Mouse (Mus musculus) kidney, embryonic 16.5 days (tissue): ENCODE results near the gene Nt5c3b. TPM values are rescaled to one million over a fixed set of nuclear protein-coding genes. Genes with fewer than 3 reads are reported as not detected.

Experiments used
- ATAC-seq: fragments of 200-750 bp; cut with Nextera tagmentation; 2 replicates; pipeline ENCODE4 v1.8.0; 2017; ENCODE audit warnings: moderate TSS enrichment; ENCODE audit not compliant: low FRiP score, low TSS enrichment
- H3K27ac ChIP-seq: fragments of 300-500 bp; sonication (generic); 2 replicates; pipeline ENCODE4 v1.5.1; 2014; ENCODE audit warnings: low read length
- H3K27me3 ChIP-seq: fragments of 300-500 bp; sonication (generic); 2 replicates; pipeline ENCODE4 v1.6.1; 2014; ENCODE audit warnings: low read length, control low read depth, mixed read lengths; ENCODE audit not compliant: insufficient read depth
- H3K36me3 ChIP-seq: fragments of 300-500 bp; sonication (generic); 2 replicates; pipeline ENCODE4 v1.6.1; 2014; ENCODE audit warnings: low read length, control low read depth, mixed read lengths; ENCODE audit not compliant: insufficient read depth
- H3K4me1 ChIP-seq: fragments of 300-500 bp; sonication (generic); 2 replicates; pipeline ENCODE4 v1.6.1; 2014; ENCODE audit warnings: low read length, control low read depth, mixed read lengths; ENCODE audit not compliant: insufficient read depth
- H3K4me2 ChIP-seq: fragments of 300-500 bp; sonication (generic); replicated peaks from 2 replicates; pipeline ENCODE4 v1.6.1; 2014; ENCODE audit warnings: low read depth, low read length
- H3K4me3 ChIP-seq: fragments of 300-500 bp; sonication (generic); 2 replicates; pipeline ENCODE4 v1.5.1; 2014; ENCODE audit warnings: mild to moderate bottlenecking, low read length
- H3K9ac ChIP-seq: fragments of 300-500 bp; sonication (generic); replicated peaks from 2 replicates; pipeline ENCODE4 v1.6.1; 2014; ENCODE audit warnings: low read length
- H3K9me3 ChIP-seq: fragments of 300-500 bp; sonication (generic); 2 replicates; pipeline ENCODE4 v1.6.1; 2016; ENCODE audit warnings: low read length, control low read depth
- WGBS: fragments of 180-500 bp; shearing (Covaris S2); extraction: QIAGEN DNeasy Blood & Tissue Kit; methylation state at CpG from one replicate; pipeline ENCODE4 v1.1.7; 2014; 5-methylcytosine and 5-hydroxymethylcytosine counted together
- polyA plus RNA-seq: library from polyadenylated mRNA; unstranded; fragments of >200 nt; fragmentation: Nextera tagmentation; extraction: Ambion mirVana; gene quantifications from 2 replicates; pipeline ENCODE4 v1.2.1, GENCODE M21; 2015

Gene Nt5c3b
- polyA plus RNA-seq, 1 experiment from 2014 or later: 131 TPM

DNA sequence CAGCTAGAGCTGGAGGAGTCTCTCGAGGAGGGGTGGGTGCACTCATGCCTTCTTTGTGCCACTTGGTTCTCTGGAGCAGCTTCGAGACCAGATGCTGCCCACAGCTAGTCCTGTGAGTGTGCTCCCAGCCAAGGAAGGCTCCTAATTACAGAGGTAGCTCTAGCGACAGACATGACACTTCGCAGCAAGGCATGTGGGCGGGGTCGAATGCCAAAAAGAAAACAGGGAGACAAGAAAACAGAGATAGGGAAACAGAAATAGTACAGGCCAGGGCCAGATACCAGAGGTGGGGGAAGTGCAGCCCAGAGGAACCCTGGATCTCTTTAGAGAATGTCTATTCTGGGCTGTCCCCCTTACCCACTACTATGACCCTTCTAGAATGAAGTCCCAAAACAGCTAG, 39.4 kb downstream of the Nt5c3b start:
- Histone ChIP-seq H3K9me3 (no peaks in the 10 kb centered on the region), H3K27ac (no peak overlapping the region; the same call in 1 of the 2 replicates), H3K9ac (no peak overlapping the region), H3K4me1 (peaks cover 25% of the 10 kb centered on the region), H3K4me3 (no peak overlapping the region), H3K36me3 (no peaks in the 10 kb centered on the region), H3K4me2 (no peak overlapping the region), H3K27me3 (no peaks in the 10 kb centered on the region)
- 26% methylated on average over 6 of the region's 6 CpGs for WGBS
- ATAC-seq: no peak

DNA sequence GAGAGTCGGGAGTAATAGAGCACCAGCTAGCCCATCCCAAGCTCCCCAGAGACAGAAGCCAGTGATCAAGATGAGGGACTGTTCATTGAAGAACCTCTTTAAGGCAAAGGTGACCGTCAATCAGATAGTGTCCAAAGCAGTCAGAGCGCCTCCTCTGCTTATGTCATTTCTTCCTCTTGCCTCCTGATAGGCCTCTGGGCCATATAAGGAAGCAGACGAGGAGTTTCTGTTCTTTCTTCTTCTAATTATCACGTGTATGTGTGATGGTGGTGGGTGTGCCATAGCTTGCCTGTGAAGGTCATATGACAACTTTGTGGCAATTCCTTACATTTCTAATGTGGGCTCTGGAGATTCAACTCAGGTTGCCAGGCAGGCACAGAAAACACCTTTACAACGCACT, 40.8 kb downstream of the Nt5c3b start:
- Histone ChIP-seq H3K4me3 (no peak overlapping the region), H3K27me3 (no peaks in the 10 kb centered on the region), H3K27ac (no peak overlapping the region), H3K9me3 (no peaks in the 10 kb centered on the region), H3K36me3 (no peaks in the 10 kb centered on the region), H3K4me1 (peaks cover 33% of the 10 kb centered on the region), H3K9ac (no peak overlapping the region), H3K4me2 (no peak overlapping the region)
- 76% methylated on average over 6 of the region's 6 CpGs for WGBS
- no peak for ATAC-seq

DNA sequence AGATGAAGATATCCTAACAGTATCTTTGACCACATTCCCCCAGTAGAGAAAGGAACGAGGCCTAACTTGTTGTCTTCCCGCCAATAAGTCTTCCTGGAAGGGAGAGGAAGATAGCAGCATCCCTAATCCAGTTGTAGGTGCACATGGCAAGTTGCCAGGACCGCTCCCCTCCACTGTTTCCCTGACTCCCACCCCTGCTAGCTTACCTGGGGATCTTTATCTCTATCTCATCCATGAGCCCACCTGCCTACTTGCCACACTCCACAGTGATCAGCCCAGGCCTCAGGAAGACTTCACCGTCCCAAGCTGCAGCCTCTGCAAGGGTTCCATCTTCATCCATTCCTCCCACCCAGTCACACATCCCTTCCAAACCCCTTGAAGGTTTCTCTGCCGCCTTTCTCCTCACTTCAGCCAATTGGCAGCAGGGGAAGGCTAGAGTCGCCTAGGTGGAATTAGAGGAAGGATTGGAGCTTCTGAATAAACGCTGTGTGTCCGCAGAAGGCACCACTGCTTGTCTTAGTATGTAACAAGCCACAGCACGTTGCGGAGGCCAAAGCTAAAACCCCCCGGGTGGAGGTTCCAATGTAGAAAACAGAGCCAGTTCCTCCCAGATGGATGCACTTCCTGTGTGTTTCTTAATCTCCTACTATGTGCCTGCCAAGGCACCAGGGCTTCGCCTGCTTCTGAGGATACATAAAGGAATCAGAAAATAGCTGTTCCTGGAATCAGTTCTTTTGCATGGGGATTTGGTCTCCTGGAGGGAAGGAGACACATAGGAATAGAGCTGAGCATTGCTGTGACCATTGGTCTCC, 41.7 kb downstream of the Nt5c3b start:
- H3K9me3 ChIP-seq: no peaks in the 10 kb centered on the region
- ATAC-seq: no peak
- no peak overlapping the region for H3K27ac ChIP-seq
- peaks cover 42% of the 10 kb centered on the region for H3K4me1 ChIP-seq
- 76% methylated on average over 12 of the region's 12 CpGs for WGBS
- no peak overlapping the region for H3K4me3 ChIP-seq
- no peak overlapping the region for H3K4me2 ChIP-seq
- H3K36me3 ChIP-seq: no peaks in the 10 kb centered on the region
- H3K27me3 ChIP-seq: no peaks in the 10 kb centered on the region
- no peak overlapping the region for H3K9ac ChIP-seq

DNA sequence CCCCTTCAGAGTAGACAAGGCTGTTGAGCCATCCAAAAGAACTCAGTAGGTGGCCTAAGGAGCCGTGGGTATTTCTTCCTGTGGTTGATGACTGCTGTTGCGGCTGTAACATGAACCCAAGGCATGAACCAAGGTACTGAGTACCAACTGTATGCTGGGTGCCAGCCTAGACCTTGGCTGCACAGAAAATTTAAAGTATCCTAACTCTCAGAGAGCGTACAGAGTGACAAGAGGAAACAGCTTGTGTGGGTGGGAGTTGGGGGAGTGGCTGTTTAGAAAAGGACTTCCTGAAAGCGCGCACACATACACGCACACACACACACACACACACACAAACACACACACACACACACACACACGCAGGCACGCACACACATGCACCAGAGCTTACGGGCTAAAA, 42.3 kb downstream of the Nt5c3b start:
- Histone ChIP-seq H3K27ac (no peak overlapping the region), H3K27me3 (no peaks in the 10 kb centered on the region), H3K36me3 (no peaks in the 10 kb centered on the region), H3K9ac (no peak overlapping the region), H3K4me2 (no peak overlapping the region), H3K4me1 (peaks cover 48% of the 10 kb centered on the region), H3K4me3 (no peak overlapping the region), H3K9me3 (no peaks in the 10 kb centered on the region)
- WGBS: 57% methylated on average over 9 of the region's 9 CpGs
- no peak for ATAC-seq

DNA sequence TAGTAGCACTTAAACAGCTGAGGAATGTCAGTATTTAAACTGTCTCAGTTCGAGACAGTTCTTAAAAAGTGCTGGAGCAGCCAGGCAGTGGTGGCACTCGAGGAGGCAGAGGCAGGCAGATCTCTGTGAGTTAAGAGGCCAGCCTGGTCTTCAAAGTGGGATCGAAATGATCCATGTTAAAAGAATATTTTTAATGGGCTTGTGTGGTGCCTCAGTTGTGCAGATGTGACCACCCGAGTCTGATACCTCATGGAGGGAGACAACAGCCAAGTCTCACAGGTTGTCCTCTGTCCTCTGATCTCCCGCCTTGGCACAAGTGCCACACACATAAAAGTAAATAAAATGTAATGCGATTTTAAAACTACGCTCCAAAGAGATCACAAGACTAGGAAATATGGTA, 43.1 kb downstream of the Nt5c3b start:
- H3K9ac ChIP-seq: no peak overlapping the region
- WGBS: 92% methylated on average over 7 of the region's 7 CpGs
- no peaks in the 10 kb centered on the region for H3K27me3 ChIP-seq
- no peak for ATAC-seq
- no peaks in the 10 kb centered on the region for H3K9me3 ChIP-seq
- no peak overlapping the region for H3K27ac ChIP-seq
- no peaks in the 10 kb centered on the region for H3K36me3 ChIP-seq
- no peak overlapping the region for H3K4me2 ChIP-seq
- H3K4me3 ChIP-seq: no peak overlapping the region
- peaks cover 50% of the 10 kb centered on the region for H3K4me1 ChIP-seq

DNA sequence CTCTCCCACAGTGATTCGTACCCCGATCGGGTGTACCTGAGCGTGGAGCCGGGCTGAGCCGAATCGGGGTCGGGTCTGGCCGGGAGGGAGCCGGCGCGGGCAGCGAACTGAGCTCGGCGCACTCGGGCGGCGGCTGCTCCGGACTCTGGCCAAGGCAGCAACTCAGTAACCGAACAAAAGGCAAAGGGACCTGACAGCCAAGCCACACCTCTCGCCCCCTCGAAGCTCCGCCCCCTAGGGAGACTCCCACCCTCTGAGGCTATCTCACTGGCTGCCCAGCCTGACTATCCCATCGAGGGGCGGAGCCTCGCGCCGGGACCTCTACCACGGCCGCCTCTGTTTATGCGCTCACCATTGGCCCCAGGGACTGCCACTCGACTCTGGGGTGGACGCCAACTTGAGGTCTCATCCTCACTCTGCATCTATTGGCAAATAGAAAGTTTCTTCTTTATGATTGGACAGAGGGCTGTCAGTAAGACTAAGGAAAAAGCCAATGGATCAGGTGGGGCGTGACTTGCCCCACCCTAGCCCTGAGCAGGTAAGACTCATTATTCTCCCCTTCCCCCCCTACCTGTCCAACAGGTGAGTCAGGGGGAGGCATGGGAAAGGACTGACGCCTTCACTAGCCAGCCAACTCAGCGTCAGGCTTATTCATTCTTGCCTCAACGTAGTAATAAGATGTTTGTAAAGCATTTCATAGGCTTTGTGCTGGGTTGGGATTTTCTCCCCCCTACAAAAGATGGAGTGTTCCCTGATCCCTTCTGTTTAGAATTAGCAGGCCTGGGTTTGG, 43.8 kb downstream of the Nt5c3b start, which contains the start of gene Jup:
Gene Jup, minus strand, starts transcription at position 164 of the 790 bp plus-strand sequence.
- Histone ChIP-seq H3K4me1 (peaks cover 49% of the 10 kb centered on the region), H3K9ac (peak within 1 kb of the TSS; percentile 93), H3K27me3 (no peaks in the 10 kb centered on the region), H3K4me3 (peak within 1 kb of the TSS; percentile 86), H3K27ac (peak within 1 kb of the TSS; percentile 94), H3K4me2 (peak within 1 kb of the TSS; percentile 75), H3K36me3 (no peaks in the 10 kb centered on the region), H3K9me3 (no peaks in the 10 kb centered on the region)
- WGBS: 1% methylated on average over 37 of the region's 37 CpGs
- ATAC-seq: peak; percentile 98

DNA sequence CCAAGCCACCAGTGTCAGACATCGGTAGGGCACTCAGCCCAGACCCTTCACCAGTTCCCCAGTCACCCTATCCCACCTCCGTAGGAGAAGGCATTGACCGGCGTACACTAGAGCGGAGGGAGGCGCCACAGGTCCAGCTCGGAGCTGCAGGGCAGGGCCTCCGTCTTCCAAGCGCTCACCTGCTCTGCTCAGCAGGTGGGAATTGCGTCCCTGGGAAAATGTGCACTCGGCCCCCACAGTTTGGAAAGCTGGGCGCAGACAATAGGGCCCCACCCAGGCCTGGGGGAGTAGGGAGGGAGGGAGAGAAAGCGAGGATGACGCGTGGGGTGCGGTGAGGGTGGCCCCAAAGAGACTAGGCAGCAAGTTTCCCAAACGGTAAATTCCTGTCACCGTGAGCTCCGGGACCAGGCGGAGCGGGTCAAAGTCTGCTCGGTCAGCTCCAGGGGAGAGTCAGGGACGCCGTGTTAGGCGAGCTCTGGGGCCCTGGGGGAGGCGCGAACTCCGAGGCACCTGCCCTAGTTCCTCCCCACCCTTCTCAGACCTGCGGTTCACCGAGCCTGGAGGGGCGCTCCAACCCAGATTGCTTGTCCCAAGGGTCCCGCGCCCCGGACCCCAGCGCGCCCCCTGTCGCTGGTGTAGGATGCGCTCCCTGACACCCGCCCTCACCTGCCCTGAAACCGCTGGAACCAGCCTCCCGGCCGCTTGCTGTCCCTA, 44.6 kb downstream of the Nt5c3b start:
- Histone ChIP-seq H3K27me3 (no peaks in the 10 kb centered on the region), H3K4me3 (peak overlapping the region; percentile 86), H3K9me3 (no peaks in the 10 kb centered on the region), H3K4me2 (peak overlapping the region; percentile 75), H3K27ac (peak overlapping the region; percentile 94), H3K4me1 (peaks cover 49% of the 10 kb centered on the region), H3K36me3 (no peaks in the 10 kb centered on the region), H3K9ac (peak overlapping the region; percentile 93)
- WGBS: 1% methylated on average over 42 of the region's 42 CpGs
- ATAC-seq: peak; percentile 20

DNA sequence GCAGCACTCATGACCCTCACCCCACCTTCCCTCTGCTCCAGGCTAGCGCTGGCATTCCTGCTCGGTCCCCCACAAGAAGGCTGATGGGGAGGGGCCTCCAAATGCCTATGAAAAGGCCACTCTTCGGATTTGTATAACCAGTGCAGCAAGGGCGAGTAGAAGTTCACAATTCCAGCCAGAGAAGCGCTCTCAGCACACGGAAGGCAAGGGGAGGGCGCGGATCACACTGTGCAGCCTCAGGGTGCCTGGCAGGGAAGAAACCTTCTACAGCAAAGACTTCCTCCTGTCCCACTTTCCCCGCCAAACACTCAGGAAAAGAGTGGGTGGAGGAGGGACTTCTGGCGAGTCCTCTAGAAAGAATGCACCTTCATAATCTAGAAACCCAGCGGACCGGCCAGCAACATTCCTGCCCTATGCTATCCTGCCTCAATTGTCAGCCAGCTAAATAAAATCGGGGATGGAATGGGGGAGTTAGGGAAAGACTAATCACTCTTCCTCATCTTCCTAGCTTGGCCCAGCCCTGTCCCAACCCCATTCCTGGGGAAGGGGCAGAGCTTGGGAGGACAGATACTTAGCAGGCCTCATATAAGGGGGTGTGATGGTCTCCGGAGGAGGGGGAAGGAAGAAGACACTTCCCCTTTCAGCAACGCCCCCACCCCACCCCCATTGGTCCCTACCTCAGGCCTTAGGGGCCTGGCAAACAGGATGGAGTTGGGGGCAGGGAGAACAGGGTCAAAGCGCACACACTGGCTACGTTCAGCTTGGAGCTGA, 45.6 kb downstream of the Nt5c3b start:
- Histone ChIP-seq H3K9me3 (no peaks in the 10 kb centered on the region), H3K36me3 (no peaks in the 10 kb centered on the region), H3K9ac (peak overlapping the region; percentile 93), H3K4me2 (peak overlapping the region; percentile 75), H3K4me1 (peaks cover 55% of the 10 kb centered on the region), H3K27me3 (no peaks in the 10 kb centered on the region), H3K27ac (peak overlapping the region; percentile 94), H3K4me3 (peak overlapping the region; percentile 86)
- 24% methylated on average over 17 of the region's 17 CpGs for WGBS
- ATAC-seq: 0 out of 2 replicates have a peak, but pooled peaks have one; percentile 4

DNA sequence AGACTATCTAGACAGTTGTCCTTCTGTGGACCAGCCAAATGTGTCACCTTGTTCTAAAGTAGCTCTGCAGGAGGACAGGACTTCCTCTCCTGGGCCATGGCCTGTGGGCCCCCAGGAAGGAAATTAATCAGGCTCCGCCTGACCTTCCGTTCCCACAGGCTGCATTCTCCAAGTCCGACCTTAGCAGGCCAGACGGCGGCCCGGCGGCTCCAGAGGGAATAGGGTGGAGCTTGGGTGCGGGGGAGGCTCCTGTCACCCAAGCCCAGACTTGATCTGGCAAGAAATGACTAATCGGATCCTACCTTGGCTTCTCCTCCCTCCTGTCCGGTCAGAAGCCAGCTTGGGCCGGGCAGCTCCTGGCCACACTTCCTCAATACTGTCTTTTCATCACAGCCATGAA, 46.4 kb downstream of the Nt5c3b start:
- Histone ChIP-seq H3K27me3 (no peaks in the 10 kb centered on the region), H3K4me1 (peaks cover 64% of the 10 kb centered on the region), H3K4me3 (peak overlapping the region; percentile 86), H3K9ac (peak overlapping the region; percentile 93), H3K4me2 (peak overlapping the region; percentile 75), H3K9me3 (no peaks in the 10 kb centered on the region), H3K27ac (peak overlapping the region; percentile 94), H3K36me3 (no peaks in the 10 kb centered on the region)
- 6% methylated on average over 11 of the region's 11 CpGs for WGBS
- ATAC-seq: peak; percentile 10; the same call in 1 of the 2 replicates
